Mouse (Mus musculus): ENCODE data around the gene Lce1b.
A peak's percentile ranks its signal among the peaks of the same experiment; 100 is the strongest.
"Not testable (repeated sequence)": the region's sequence is repeated elsewhere in the genome, so short reads cannot be mapped to it uniquely, and the experiment has no call there.

The Lce1b gene

GRCm38 (mm10) chr3:92656826-92657225 lies at the start of gene Lce1b:
Lce1b (minus strand) TSS chr3:92656926.
- Histone ChIP-seq H3K9me3 (ENCODE audit: low read length) (no peaks in the 10 kb centered on the region), H3K36me3 (ENCODE audit: insufficient read depth, low read length) (no peaks in the 10 kb centered on the region), H3K4me1 (replicated peaks; ENCODE audit: low read depth, low read length) (no peaks in the 10 kb centered on the region), H3K4me3 (replicated peaks; ENCODE audit: low read length) (no peak within 1 kb of the TSS), H3K27me3 (ENCODE audit: insufficient read depth, low read length) (no peaks in the 10 kb centered on the region)
- TF ChIP-seq POU5F1 (IDR thresholded peaks at IDR 0.05; ENCODE audit: borderline replicate concordance, low read length) (no peak), NANOG (IDR thresholded peaks at IDR 0.05; ENCODE audit: borderline replicate concordance, low read length) (no peak), CTCF (conservative IDR thresholded peaks at IDR 0.05; ENCODE audit: low read length) (no peak)

- peaks cover 6% of the 10 kb centered on the region; the same call in 1 of the 2 replicates for H3K4me1 ChIP-seq (replicated peaks; ENCODE audit: low read depth, low read length)
- no peaks in the 10 kb centered on the region for H3K36me3 ChIP-seq (ENCODE audit: insufficient read depth, low read length)
- H3K27me3 ChIP-seq (ENCODE audit: insufficient read depth, low read length) = no peaks in the 10 kb centered on the region
- TF ChIP-seq NANOG (IDR thresholded peaks at IDR 0.05; ENCODE audit: borderline replicate concordance, low read length) (peak; percentile 56; the same call in 1 of the 2 replicates), CTCF (conservative IDR thresholded peaks at IDR 0.05; ENCODE audit: low read length) (no peak), POU5F1 (IDR thresholded peaks at IDR 0.05; ENCODE audit: borderline replicate concordance, low read length) (peak; percentile 88)
- no peak overlapping the region for H3K4me3 ChIP-seq (replicated peaks; ENCODE audit: low read length)
- no peaks in the 10 kb centered on the region for H3K9me3 ChIP-seq (ENCODE audit: low read length)
Observed at GRCm38 (mm10) chr3:92694613-92695012, 37.9 kb upstream of the Lce1b start.

GRCm38 (mm10) chr3:92691688-92692087 lies 35.0 kb upstream of the Lce1b start:
- no peak overlapping the region for H3K4me3 ChIP-seq (replicated peaks; ENCODE audit: low read length)
- peaks cover 10% of the 10 kb centered on the region for H3K27me3 ChIP-seq (ENCODE audit: insufficient read depth, low read length)
- H3K36me3 ChIP-seq (ENCODE audit: insufficient read depth, low read length) = no peaks in the 10 kb centered on the region
- no peak for TF ChIP-seq CTCF (conservative IDR thresholded peaks at IDR 0.05; ENCODE audit: low read length)
- TF ChIP-seq POU5F1 (IDR thresholded peaks at IDR 0.05; ENCODE audit: borderline replicate concordance, low read length) = no peak
- no peak for TF ChIP-seq NANOG (IDR thresholded peaks at IDR 0.05; ENCODE audit: borderline replicate concordance, low read length)
- no peaks in the 10 kb centered on the region for H3K9me3 ChIP-seq (ENCODE audit: low read length)
- H3K4me1 ChIP-seq (replicated peaks; ENCODE audit: low read depth, low read length) = peaks cover 6% of the 10 kb centered on the region; the same call in 1 of the 2 replicates

GRCm38 (mm10) chr3:92689154-92689553 lies 32.4 kb upstream of the Lce1b start:
- not testable (repeated sequence) for H3K9me3 ChIP-seq (ENCODE audit: low read length); H3K36me3 ChIP-seq (ENCODE audit: insufficient read depth, low read length); H3K4me1 ChIP-seq (replicated peaks; ENCODE audit: low read depth, low read length)
- Histone ChIP-seq H3K4me3 (replicated peaks; ENCODE audit: low read length) (peak overlapping the region; percentile 48; the same call in 1 of the 2 replicates), H3K27me3 (ENCODE audit: insufficient read depth, low read length) (peaks cover 15% of the 10 kb centered on the region)

- H3K9me3 ChIP-seq (ENCODE audit: low read length) = no peaks in the 10 kb centered on the region
- H3K4me3 ChIP-seq (replicated peaks; ENCODE audit: low read length) = no peak within 1 kb of the TSS
- peaks cover 15% of the 10 kb centered on the region for H3K27me3 ChIP-seq (ENCODE audit: insufficient read depth, low read length)
- TF ChIP-seq CTCF (conservative IDR thresholded peaks at IDR 0.05; ENCODE audit: low read length) = no peak
- TF ChIP-seq NANOG (IDR thresholded peaks at IDR 0.05; ENCODE audit: borderline replicate concordance, low read length) = no peak
- no peak for TF ChIP-seq POU5F1 (IDR thresholded peaks at IDR 0.05; ENCODE audit: borderline replicate concordance, low read length)
- no peaks in the 10 kb centered on the region for H3K36me3 ChIP-seq (ENCODE audit: insufficient read depth, low read length)
- peaks cover 4% of the 10 kb centered on the region; the same call in 1 of the 2 replicates for H3K4me1 ChIP-seq (replicated peaks; ENCODE audit: low read depth, low read length)
Observed at GRCm38 (mm10) chr3:92687110-92687509, 30.4 kb upstream of the Lce1b start, which contains the start of gene Lce1d. Lce1d (minus strand) TSS chr3:92687210.

GRCm38 (mm10) chr3:92678947-92679346 lies 22.2 kb upstream of the Lce1b start, which contains the start of gene Lce1c:
Lce1c (plus strand) TSS chr3:92679247.
- no peak for TF ChIP-seq NANOG (IDR thresholded peaks at IDR 0.05; ENCODE audit: borderline replicate concordance, low read length)
- TF ChIP-seq CTCF (conservative IDR thresholded peaks at IDR 0.05; ENCODE audit: low read length) = no peak
- TF ChIP-seq POU5F1 (IDR thresholded peaks at IDR 0.05; ENCODE audit: borderline replicate concordance, low read length) = no peak
- Histone ChIP-seq H3K36me3 (ENCODE audit: insufficient read depth, low read length) (no peaks in the 10 kb centered on the region), H3K9me3 (ENCODE audit: low read length) (no peaks in the 10 kb centered on the region), H3K4me1 (replicated peaks; ENCODE audit: low read depth, low read length) (peaks cover 4% of the 10 kb centered on the region; the same call in 1 of the 2 replicates), H3K27me3 (ENCODE audit: insufficient read depth, low read length) (no peaks in the 10 kb centered on the region), H3K4me3 (replicated peaks; ENCODE audit: low read length) (no peak within 1 kb of the TSS)

GRCm38 (mm10) chr3:92670215-92670614 lies 13.5 kb upstream of the Lce1b start, which contains the start of gene Lce1a2:
Lce1a2 (minus strand) TSS chr3:92670315.
- Histone ChIP-seq H3K4me3 (replicated peaks; ENCODE audit: low read length) (no peak within 1 kb of the TSS), H3K36me3 (ENCODE audit: insufficient read depth, low read length) (no peaks in the 10 kb centered on the region), H3K4me1 (replicated peaks; ENCODE audit: low read depth, low read length) (no peaks in the 10 kb centered on the region), H3K27me3 (ENCODE audit: insufficient read depth, low read length) (no peaks in the 10 kb centered on the region), H3K9me3 (ENCODE audit: low read length) (no peaks in the 10 kb centered on the region)
- TF ChIP-seq NANOG (IDR thresholded peaks at IDR 0.05; ENCODE audit: borderline replicate concordance, low read length) (no peak), POU5F1 (IDR thresholded peaks at IDR 0.05; ENCODE audit: borderline replicate concordance, low read length) (no peak), CTCF (conservative IDR thresholded peaks at IDR 0.05; ENCODE audit: low read length) (no peak)

GRCm38 (mm10) chr3:92648207-92648606 lies 8.5 kb downstream of the Lce1b start, which contains the start of gene Lce1a1:
Lce1a1 (minus strand) TSS chr3:92648307.
- no peaks in the 10 kb centered on the region for H3K4me1 ChIP-seq (replicated peaks; ENCODE audit: low read depth, low read length)
- no peak for TF ChIP-seq POU5F1 (IDR thresholded peaks at IDR 0.05; ENCODE audit: borderline replicate concordance, low read length)
- TF ChIP-seq CTCF (conservative IDR thresholded peaks at IDR 0.05; ENCODE audit: low read length) = no peak
- TF ChIP-seq NANOG (IDR thresholded peaks at IDR 0.05; ENCODE audit: borderline replicate concordance, low read length) = no peak

GRCm38 (mm10) chr3:92639854-92640253 lies 16.9 kb downstream of the Lce1b start:
- Histone ChIP-seq H3K4me3 (replicated peaks; ENCODE audit: low read length) (no peak overlapping the region), H3K4me1 (replicated peaks; ENCODE audit: low read depth, low read length) (no peaks in the 10 kb centered on the region), H3K27me3 (ENCODE audit: insufficient read depth, low read length) (no peaks in the 10 kb centered on the region), H3K36me3 (ENCODE audit: insufficient read depth, low read length) (no peaks in the 10 kb centered on the region), H3K9me3 (ENCODE audit: low read length) (peaks cover 6% of the 10 kb centered on the region; the same call in 1 of the 2 replicates)
- TF ChIP-seq POU5F1 (IDR thresholded peaks at IDR 0.05; ENCODE audit: borderline replicate concordance, low read length) (no peak), CTCF (conservative IDR thresholded peaks at IDR 0.05; ENCODE audit: low read length) (no peak), NANOG (IDR thresholded peaks at IDR 0.05; ENCODE audit: borderline replicate concordance, low read length) (no peak)

More at GRCm38 (mm10) chr3:92648207-92648606, 8.5 kb downstream of the Lce1b start, which contains the start of gene Lce1a1:
- Histone ChIP-seq H3K4me3 (replicated peaks; ENCODE audit: low read length) (no peak within 1 kb of the TSS), H3K36me3 (ENCODE audit: insufficient read depth, low read length) (no peaks in the 10 kb centered on the region), H3K27me3 (ENCODE audit: insufficient read depth, low read length) (no peaks in the 10 kb centered on the region), H3K9me3 (ENCODE audit: low read length) (no peaks in the 10 kb centered on the region)

Measured in E14TG2a.4 (cell line).